Mouse (Mus musculus): ENCODE measurements around the gene Kif26a. TPM values are rescaled to one million over a fixed set of nuclear protein-coding genes. Genes with fewer than 3 reads are reported as not detected.

The Kif26a gene
- polyA plus RNA-seq, 1 experiment from 2014 or later: 2.2 TPM

- Histone ChIP-seq H3K27ac (ENCODE audit: low read depth, low read length) (no peak overlapping the region), H3K27me3 (ENCODE audit: control insufficient read depth, insufficient read depth, low read length) (peaks cover 5% of the 10 kb centered on the region), H3K4me2 (replicated peaks; ENCODE audit: low read depth, low read length) (no peak overlapping the region), H3K4me3 (ENCODE audit: low read length) (no peak overlapping the region), H3K36me3 (ENCODE audit: control insufficient read depth, insufficient read depth, low read length) (no peaks in the 10 kb centered on the region), H3K9ac (ENCODE audit: low read depth, low read length) (no peak overlapping the region), H3K4me1 (ENCODE audit: control insufficient read depth, insufficient read depth, low read length) (0 out of 2 replicates have a peak, but pooled peaks cover 6% of the 10 kb centered on the region), H3K9me3 (ENCODE audit: control insufficient read depth, low read length) (no peaks in the 10 kb centered on the region)
- 93% methylated on average over 1 of the region's 1 CpGs for WGBS
- no peak for ATAC-seq (ENCODE audit: low FRiP score, low TSS enrichment)
Measured at GRCm38 (mm10) chr12:112226238-112226637, 80.2 kb downstream of the Kif26a start.

GRCm38 (mm10) chr12:112226656-112227055, 80.6 kb downstream of the Kif26a start:
- Histone ChIP-seq H3K4me1 (ENCODE audit: control insufficient read depth, insufficient read depth, low read length) (0 out of 2 replicates have a peak, but pooled peaks cover 6% of the 10 kb centered on the region), H3K9me3 (ENCODE audit: control insufficient read depth, low read length) (no peaks in the 10 kb centered on the region), H3K4me3 (ENCODE audit: low read length) (no peak overlapping the region), H3K36me3 (ENCODE audit: control insufficient read depth, insufficient read depth, low read length) (no peaks in the 10 kb centered on the region), H3K27ac (ENCODE audit: low read depth, low read length) (no peak overlapping the region), H3K9ac (ENCODE audit: low read depth, low read length) (no peak overlapping the region), H3K4me2 (replicated peaks; ENCODE audit: low read depth, low read length) (no peak overlapping the region), H3K27me3 (ENCODE audit: control insufficient read depth, insufficient read depth, low read length) (peaks cover 4% of the 10 kb centered on the region)
- WGBS: 94% methylated on average over 2 of the region's 2 CpGs
- ATAC-seq (ENCODE audit: low FRiP score, low TSS enrichment): no peak

GRCm38 (mm10) chr12:112229084-112229483, 83.1 kb downstream of the Kif26a start:
- ATAC-seq (ENCODE audit: low FRiP score, low TSS enrichment): no peak
- H3K27me3 ChIP-seq (ENCODE audit: control insufficient read depth, insufficient read depth, low read length): no peaks in the 10 kb centered on the region
- H3K4me1 ChIP-seq (ENCODE audit: control insufficient read depth, insufficient read depth, low read length): 0 out of 2 replicates have a peak, but pooled peaks cover 6% of the 10 kb centered on the region
- no peaks in the 10 kb centered on the region for H3K9me3 ChIP-seq (ENCODE audit: control insufficient read depth, low read length)
- no peak overlapping the region for H3K4me2 ChIP-seq (replicated peaks; ENCODE audit: low read depth, low read length)
- H3K36me3 ChIP-seq (ENCODE audit: control insufficient read depth, insufficient read depth, low read length): no peaks in the 10 kb centered on the region
- no peak overlapping the region for H3K27ac ChIP-seq (ENCODE audit: low read depth, low read length)
- no peak overlapping the region for H3K4me3 ChIP-seq (ENCODE audit: low read length)
- no peak overlapping the region for H3K9ac ChIP-seq (ENCODE audit: low read depth, low read length)
- 57% methylated on average over 10 of the region's 10 CpGs for WGBS

- Histone ChIP-seq H3K4me3 (ENCODE audit: low read length) (no peak overlapping the region), H3K4me2 (replicated peaks; ENCODE audit: low read depth, low read length) (no peak overlapping the region), H3K4me1 (ENCODE audit: control insufficient read depth, insufficient read depth, low read length) (0 out of 2 replicates have a peak, but pooled peaks cover 9% of the 10 kb centered on the region), H3K36me3 (ENCODE audit: control insufficient read depth, insufficient read depth, low read length) (no peaks in the 10 kb centered on the region), H3K9me3 (ENCODE audit: control insufficient read depth, low read length) (no peaks in the 10 kb centered on the region), H3K27me3 (ENCODE audit: control insufficient read depth, insufficient read depth, low read length) (no peaks in the 10 kb centered on the region), H3K27ac (ENCODE audit: low read depth, low read length) (no peak overlapping the region), H3K9ac (ENCODE audit: low read depth, low read length) (no peak overlapping the region)
- no peak for ATAC-seq (ENCODE audit: low FRiP score, low TSS enrichment)
- 56% methylated on average over 2 of the region's 2 CpGs for WGBS
Measured at GRCm38 (mm10) chr12:112230196-112230595, 84.2 kb downstream of the Kif26a start.

MicroRNA genes within 50 kb of the gene (microRNA counts, 519-probe panel; counts per million panel counts)
- 361 counts per million, percentile 1 among the panel's probes with 10 or more counts for microRNA mmu-miR-203

Small RNA genes lying within 50 kb of the gene (microRNA-seq; reads per million reads assigned to microRNA genes)
- 1,868 reads per million, percentile 84 among the genes with 10 or more reads in this experiment for gene Mir203
- gene Mir3073a: not detected
- not detected for gene Mir3073b

Other genes with a start within 250 kb of the Kif26a start
- 13.6 and 20.6 TPM in 2 replicates for gene Ppp1r13b, start 238.1 kb upstream of the Kif26a start, polyA plus RNA-seq (2014; fragmentation: Nextera tagmentation; extraction: Ambion mirVana)
- 689 and 1,049 TPM in 2 replicates for gene Atp5mpl, start 179.2 kb upstream of the Kif26a start, polyA plus RNA-seq (2014; fragmentation: Nextera tagmentation; extraction: Ambion mirVana)
- gene Tdrd9, start 174.6 kb upstream of the Kif26a start, polyA plus RNA-seq (2014; fragmentation: Nextera tagmentation; extraction: Ambion mirVana): 0.44 and 0.65 TPM in 2 replicates
- gene Rd3l, start 164.9 kb upstream of the Kif26a start, polyA plus RNA-seq (2014; fragmentation: Nextera tagmentation; extraction: Ambion mirVana): not detected in 2 replicates
- gene Aspg, start 39.5 kb upstream of the Kif26a start, polyA plus RNA-seq (2014; fragmentation: Nextera tagmentation; extraction: Ambion mirVana): 1.1 TPM in 2 replicates